Mouse (Mus musculus): Measurements from ENCODE around the gene Lgals2.

- no peak for TF ChIP-seq CTCF (IDR thresholded peaks at IDR 0.05 in 2 of 3, conservative IDR thresholded peaks at IDR 0.05 in 1 of 3; ENCODE audit: control insufficient read depth in 1 of 3, insufficient read depth in 1 of 3, low read depth in 2 of 3, low read length in 3 of 3, poor library complexity in 1 of 3, severe bottlenecking in 1 of 3)
- TF ChIP-seq RCOR1 (IDR thresholded peaks at IDR 0.05; ENCODE audit: low read depth, low read length) = no peak
Observed at GRCm38 (mm10) chr15:78810146-78810545, 45.2 kb downstream of the Lgals2 start.
